Mouse (Mus musculus): Measurements from ENCODE around the gene Col25a1.

DNA sequence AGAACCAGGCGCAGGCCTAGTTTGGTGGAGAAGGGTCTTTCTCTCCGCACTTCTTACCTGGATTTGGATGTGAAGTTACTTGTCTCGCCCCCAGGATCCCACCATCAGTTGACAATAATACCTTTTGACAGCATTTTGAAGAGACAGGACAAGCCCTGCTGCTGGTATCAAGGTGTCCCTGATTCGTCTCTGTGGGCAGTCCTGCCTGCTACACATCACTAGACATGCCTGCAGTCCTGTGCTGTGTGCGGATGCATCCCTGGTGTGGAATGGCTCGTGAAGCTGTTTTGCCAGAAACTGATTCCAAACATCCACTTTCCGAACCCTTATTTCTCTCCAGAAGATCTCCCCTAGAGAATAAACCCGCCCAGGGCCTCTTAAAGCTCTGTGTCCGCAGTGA is 43.8 kb upstream of the Col25a1 start:
- TF ChIP-seq CTCF (IDR thresholded peaks at IDR 0.05; ENCODE audit: low read depth): no peak
- no peak for TF ChIP-seq EP300 (IDR thresholded peaks at IDR 0.05; ENCODE audit: low read depth)

Measured in liver, embryonic 14.5 days (tissue).